Mouse (Mus musculus) large intestine, adult 2 months (tissue): Measurements from ENCODE around the gene Gm21981. TPM values are rescaled to one million over a fixed set of nuclear protein-coding genes. Genes with fewer than 3 reads are reported as not detected.

ENCODE experiments used
- DNase-seq: peaks from one replicate; pipeline ENCODE4 v3.0.0-alpha.2; 2012; ENCODE audit warnings: low read depth, low spot score
- WGBS: fragments of 180-500 bp; shearing (Covaris S2); methylation state at CpG from one replicate; pipeline ENCODE4 v1.1.7; 2018; 5-methylcytosine and 5-hydroxymethylcytosine counted together
- polyA plus RNA-seq: library from polyadenylated mRNA; depleted of rRNA; stranded (reverse); fragments of >200 nt; gene quantifications from 2 replicates; pipeline ENCODE4 v1.2.3, GENCODE M21; 2012

The Gm21981 gene
- polyA plus RNA-seq, 1 experiment: 0.87 TPM

- no peak for DNase-seq
- 85% methylated on average over 4 of the region's 4 CpGs for WGBS
Measured at GRCm38 (mm10) chr17:47704692-47705091, 10.4 kb upstream of the Gm21981 start.

- DNase-seq: no peak
- 77% methylated on average over 20 of the region's 20 CpGs for WGBS
Measured at GRCm38 (mm10) chr17:47703556-47703955, 9.3 kb upstream of the Gm21981 start.

GRCm38 (mm10) chr17:47702548-47703345 lies 8.5 kb upstream of the Gm21981 start:
- 78% methylated on average over 28 of the region's 28 CpGs for WGBS
- no peak for DNase-seq

GRCm38 (mm10) chr17:47701793-47702192 lies 7.5 kb upstream of the Gm21981 start:
- no peak for DNase-seq
- 88% methylated on average over 9 of the region's 9 CpGs for WGBS

GRCm38 (mm10) chr17:47699055-47699454 lies 4.8 kb upstream of the Gm21981 start:
- 72% methylated on average over 2 of the region's 2 CpGs for WGBS
- DNase-seq: no peak

- 92% methylated on average over 10 of the region's 10 CpGs for WGBS
- DNase-seq: no peak
Measured at GRCm38 (mm10) chr17:47698156-47698555, 3.9 kb upstream of the Gm21981 start.

GRCm38 (mm10) chr17:47695337-47695710 lies 1.1 kb upstream of the Gm21981 start:
- DNase-seq: no peak
- WGBS: 1% methylated on average over 23 of the region's 23 CpGs

- peak; percentile 60 for DNase-seq
- 2% methylated on average over 79 of the region's 82 CpGs for WGBS
Measured at GRCm38 (mm10) chr17:47694503-47695336, 465 bp upstream of the Gm21981 start, which contains the start of gene Prickle4. Prickle4 (minus strand) TSS chr17:47694736.

- DNase-seq: no peak
- 62% methylated on average over 13 of the region's 13 CpGs for WGBS
Measured at GRCm38 (mm10) chr17:47693671-47694441, 399 bp downstream of the Gm21981 start.

GRCm38 (mm10) chr17:47691650-47692049 lies 2.6 kb downstream of the Gm21981 start:
- DNase-seq: no peak
- WGBS: 94% methylated on average over 3 of the region's 3 CpGs

GRCm38 (mm10) chr17:47689894-47690293 lies 4.4 kb downstream of the Gm21981 start:
- no peak for DNase-seq
- WGBS: 83% methylated on average over 8 of the region's 8 CpGs

GRCm38 (mm10) chr17:47688608-47689575 lies 5.4 kb downstream of the Gm21981 start, which contains the start of gene Frs3:
Frs3 (plus strand) TSS chr17:47689030.
- 2% methylated on average over 58 of the region's 58 CpGs for WGBS
- DNase-seq: no peak

- DNase-seq: no peak
- 0% methylated on average over 9 of the region's 9 CpGs for WGBS
Measured at GRCm38 (mm10) chr17:47688344-47688607, 6.0 kb downstream of the Gm21981 start, which contains the start of gene Tomm6. Tomm6 (minus strand) TSS chr17:47688386.

GRCm38 (mm10) chr17:47687409-47688343 lies 6.6 kb downstream of the Gm21981 start:
- WGBS: under 1% methylated on average over 70 of the region's 70 CpGs
- peak; percentile 82 for DNase-seq

- WGBS: 44% methylated on average over 4 of the region's 4 CpGs
- no peak for DNase-seq
Measured at GRCm38 (mm10) chr17:47682836-47683235, 11.4 kb downstream of the Gm21981 start.

- WGBS: 45% methylated on average over 5 of the region's 5 CpGs
- no peak for DNase-seq
Measured at GRCm38 (mm10) chr17:47678702-47679101, 15.6 kb downstream of the Gm21981 start.

- WGBS: 57% methylated on average over 5 of the region's 5 CpGs
- no peak for DNase-seq
Measured at GRCm38 (mm10) chr17:47678238-47678637, 16.0 kb downstream of the Gm21981 start.

GRCm38 (mm10) chr17:47676581-47676980 lies 17.7 kb downstream of the Gm21981 start:
- 28% methylated on average over 9 of the region's 9 CpGs for WGBS
- no peak for DNase-seq
